Mouse (Mus musculus) embryonic facial prominence, embryonic 14.5 days (tissue): Measurements from ENCODE around the gene Ush1g. TPM values are rescaled to one million over a fixed set of nuclear protein-coding genes. Genes with fewer than 3 reads are reported as not detected.

Experiments used
- ATAC-seq: fragments of 200-750 bp; cut with Nextera tagmentation; 2 replicates; pipeline ENCODE4 v1.8.0; 2017; ENCODE audit warnings: low read depth, moderate number of reproducible peaks, moderate TSS enrichment
- DNase-seq: peaks from one replicate; pipeline ENCODE4 v3.0.0-alpha.2; 2015; ENCODE audit warnings: low spot score
- H3K27ac ChIP-seq: fragments of 300-500 bp; sonication (generic); replicated peaks from 2 replicates; pipeline ENCODE4 v1.5.1; 2014; ENCODE audit warnings: low read depth, mild to moderate bottlenecking, low read length, moderate library complexity
- H3K27me3 ChIP-seq: fragments of 300-500 bp; sonication (generic); replicated peaks from 2 replicates; pipeline ENCODE4 v1.6.1; 2014; ENCODE audit warnings: low read length; ENCODE audit not compliant: control insufficient read depth, insufficient read depth
- H3K36me3 ChIP-seq: fragments of 300-500 bp; sonication (generic); 2 replicates; pipeline ENCODE4 v1.6.1; 2014; ENCODE audit warnings: low read length, mixed read lengths; ENCODE audit not compliant: control insufficient read depth, insufficient read depth
- H3K4me1 ChIP-seq: fragments of 300-500 bp; sonication (generic); 2 replicates; pipeline ENCODE4 v1.6.1; 2014; ENCODE audit warnings: antibody characterized with exemption, low read length; ENCODE audit not compliant: control insufficient read depth, insufficient read depth
- H3K4me2 ChIP-seq: fragments of 300-500 bp; sonication (generic); 2 replicates; pipeline ENCODE4 v1.6.1; 2014; ENCODE audit warnings: low read depth, mild to moderate bottlenecking, low read length, moderate library complexity, mixed read lengths
- H3K4me3 ChIP-seq: fragments of 300-500 bp; sonication (generic); 2 replicates; pipeline ENCODE4 v1.5.1; 2014; ENCODE audit warnings: low read depth, mild to moderate bottlenecking, low read length
- H3K9ac ChIP-seq: fragments of 300-500 bp; sonication (generic); 2 replicates; pipeline ENCODE4 v1.6.1; 2014; ENCODE audit warnings: low read depth, mild to moderate bottlenecking, low read length, moderate library complexity, mixed read lengths
- H3K9me3 ChIP-seq: fragments of 300-500 bp; sonication (generic); 2 replicates; pipeline ENCODE4 v1.6.1; 2016; ENCODE audit warnings: low read length; ENCODE audit not compliant: control insufficient read depth
- WGBS: fragments of 180-500 bp; shearing (Covaris S2); extraction: QIAGEN DNeasy Blood & Tissue Kit; methylation state at CpG from one replicate; pipeline ENCODE4 v1.1.7; 2014; 5-methylcytosine and 5-hydroxymethylcytosine counted together
- polyA plus RNA-seq: library from polyadenylated mRNA; unstranded; fragments of >200 nt; fragmentation: Nextera tagmentation; extraction: Ambion mirVana; gene quantifications from 2 replicates; pipeline ENCODE4 v1.2.1, GENCODE M21; 2014

The Ush1g gene
- polyA plus RNA-seq, 1 experiment from 2014 or later, result not detected

GRCm38 (mm10) chr11:115319704-115320383 is 2.0 kb downstream of the Ush1g start:
- Histone ChIP-seq H3K9me3 (no peaks in the 10 kb centered on the region), H3K27me3 (peaks cover 99% of the 10 kb centered on the region), H3K36me3 (no peaks in the 10 kb centered on the region), H3K4me1 (no peaks in the 10 kb centered on the region), H3K27ac (no peak overlapping the region), H3K4me2 (no peak overlapping the region), H3K4me3 (no peak overlapping the region), H3K9ac (no peak overlapping the region)
- no peak for DNase-seq
- WGBS, result 10% methylated on average over 17 of the region's 18 CpGs
- ATAC-seq, result peak; percentile 19; the same call in 1 of the 2 replicates

GRCm38 (mm10) chr11:115318245-115319027 is 3.4 kb downstream of the Ush1g start:
- no peak overlapping the region for H3K9ac ChIP-seq
- no peak for DNase-seq
- H3K9me3 ChIP-seq, result no peaks in the 10 kb centered on the region
- peaks cover 95% of the 10 kb centered on the region for H3K27me3 ChIP-seq
- no peaks in the 10 kb centered on the region for H3K36me3 ChIP-seq
- no peak for ATAC-seq
- H3K4me2 ChIP-seq, result no peak overlapping the region
- no peak overlapping the region for H3K27ac ChIP-seq
- WGBS, result 13% methylated on average over 46 of the region's 63 CpGs
- H3K4me3 ChIP-seq, result no peak overlapping the region
- H3K4me1 ChIP-seq, result no peaks in the 10 kb centered on the region

DNA sequence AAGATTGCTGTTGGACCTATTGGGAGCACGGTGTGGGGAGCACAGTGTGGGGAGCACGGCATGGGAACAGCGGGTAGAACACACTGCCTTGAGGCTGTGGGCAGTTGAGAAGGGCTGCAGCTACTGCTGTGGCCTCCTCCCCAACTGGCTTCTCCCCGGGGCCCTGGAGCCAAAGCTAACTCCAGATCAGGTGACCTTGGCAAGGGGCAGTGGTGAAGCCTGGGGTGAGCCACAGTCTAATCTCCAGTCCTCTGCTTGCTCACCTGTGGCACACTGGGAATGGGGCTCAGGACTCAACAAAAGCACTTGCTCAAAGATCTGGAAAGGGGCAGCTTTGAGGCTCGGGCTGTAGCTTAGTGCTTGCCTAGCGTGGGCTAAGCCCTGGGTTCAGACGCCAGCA is 4.6 kb downstream of the Ush1g start:
- Histone ChIP-seq H3K4me1 (no peaks in the 10 kb centered on the region), H3K27ac (no peak overlapping the region), H3K4me3 (no peak overlapping the region), H3K36me3 (no peaks in the 10 kb centered on the region), H3K9ac (no peak overlapping the region), H3K9me3 (no peaks in the 10 kb centered on the region), H3K4me2 (no peak overlapping the region), H3K27me3 (peaks cover 90% of the 10 kb centered on the region)
- WGBS, result 60% methylated on average over 7 of the region's 7 CpGs
- DNase-seq (no peak), ATAC-seq (no peak)

DNA sequence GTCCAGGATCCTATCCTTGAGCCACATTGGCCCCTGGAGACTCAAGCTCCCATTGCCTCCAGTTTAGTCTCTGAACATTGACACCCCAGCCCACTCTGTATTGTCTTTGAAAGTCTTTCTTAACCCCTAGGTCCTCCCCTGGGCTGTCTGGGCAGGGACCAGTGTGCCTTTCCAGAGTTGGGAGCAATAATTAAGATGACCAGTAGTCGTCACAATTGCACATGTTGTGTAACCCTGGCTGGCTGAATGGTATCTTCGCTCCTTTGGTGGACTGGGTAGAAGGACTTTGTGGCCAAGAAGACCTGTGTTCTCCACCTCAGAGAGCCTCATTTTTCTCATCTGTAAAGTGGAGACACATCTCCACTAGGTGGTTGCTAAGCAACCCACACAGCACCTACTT is 7.6 kb downstream of the Ush1g start:
- Histone ChIP-seq H3K36me3 (no peaks in the 10 kb centered on the region), H3K27me3 (peaks cover 63% of the 10 kb centered on the region), H3K4me2 (no peak overlapping the region), H3K9me3 (no peaks in the 10 kb centered on the region), H3K27ac (no peak overlapping the region), H3K4me1 (no peaks in the 10 kb centered on the region), H3K9ac (no peak overlapping the region), H3K4me3 (no peak overlapping the region)
- DNase-seq (no peak), ATAC-seq (no peak)
- 30% methylated on average over 2 of the region's 2 CpGs for WGBS

GRCm38 (mm10) chr11:115308781-115309180 is 13.1 kb downstream of the Ush1g start:
- H3K9ac ChIP-seq, result no peak overlapping the region
- DNase-seq, result no peak
- no peak overlapping the region for H3K4me3 ChIP-seq
- H3K27ac ChIP-seq, result no peak overlapping the region
- no peaks in the 10 kb centered on the region for H3K36me3 ChIP-seq
- 63% methylated on average over 1 of the region's 1 CpGs for WGBS
- no peak for ATAC-seq
- 0 out of 2 replicates have a peak, but pooled peaks cover 5% of the 10 kb centered on the region for H3K4me1 ChIP-seq
- no peaks in the 10 kb centered on the region for H3K9me3 ChIP-seq
- peaks cover 11% of the 10 kb centered on the region for H3K27me3 ChIP-seq
- no peak overlapping the region for H3K4me2 ChIP-seq

DNA sequence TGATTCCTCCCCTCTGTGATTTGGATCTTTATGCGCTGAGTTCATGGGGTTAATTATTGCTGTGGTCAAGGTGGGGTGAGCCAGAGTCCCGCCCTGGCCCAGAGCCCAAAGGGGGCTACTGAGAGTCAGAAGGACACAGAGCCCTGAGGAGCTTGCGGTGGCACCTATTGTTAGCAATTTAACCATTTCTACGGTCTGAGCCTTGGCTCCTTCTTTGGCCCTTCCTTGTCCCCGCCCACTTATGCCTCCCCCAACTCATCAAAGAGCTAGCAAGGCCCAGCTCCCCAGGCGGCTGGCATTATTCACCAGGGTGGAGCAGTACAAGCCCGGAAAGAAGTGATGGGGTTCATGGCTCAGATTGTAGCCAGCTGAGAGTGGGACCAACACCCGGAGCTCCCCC is 15.0 kb downstream of the Ush1g start, which contains the start of gene Otop2:
Gene Otop2 (plus strand): TSS at position 301 of the 400 bp plus-strand sequence.
- DNase-seq (no peak), ATAC-seq (no peak)
- Histone ChIP-seq H3K9ac (no peak within 1 kb of the TSS), H3K36me3 (no peaks in the 10 kb centered on the region), H3K4me1 (0 out of 2 replicates have a peak, but pooled peaks cover 5% of the 10 kb centered on the region), H3K27ac (no peak within 1 kb of the TSS), H3K27me3 (no peaks in the 10 kb centered on the region), H3K4me2 (no peak within 1 kb of the TSS), H3K9me3 (no peaks in the 10 kb centered on the region), H3K4me3 (no peak within 1 kb of the TSS)
- whole genome bisulfite sequencing, result 25% methylated on average over 8 of the region's 8 CpGs

DNA sequence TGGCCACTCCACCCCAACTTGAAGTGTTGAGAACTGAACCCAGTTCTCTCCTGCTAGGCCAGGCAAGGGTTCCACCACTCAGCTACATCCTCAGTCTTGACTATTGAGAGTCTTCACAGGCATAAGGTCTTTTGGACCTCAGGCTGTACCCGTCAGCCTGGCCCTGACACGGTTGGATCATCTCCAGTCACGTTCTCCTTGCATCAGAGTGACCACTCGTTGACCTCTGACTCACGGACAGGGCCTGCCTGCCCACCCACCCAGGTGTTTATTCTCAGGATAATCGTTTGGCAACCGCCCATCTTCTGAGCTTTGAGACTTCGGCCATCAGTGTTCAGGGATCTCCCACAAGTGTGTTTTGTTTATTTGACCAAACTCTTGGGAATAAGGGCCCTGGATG is 18.7 kb downstream of the Ush1g start:
- WGBS, result 70% methylated on average over 8 of the region's 8 CpGs
- no peak for ATAC-seq

GRCm38 (mm10) chr11:115301351-115301750 is 20.5 kb downstream of the Ush1g start:
- 89% methylated on average over 2 of the region's 2 CpGs for WGBS
- Histone ChIP-seq H3K4me1 (no peaks in the 10 kb centered on the region), H3K36me3 (no peaks in the 10 kb centered on the region), H3K4me2 (no peak overlapping the region), H3K27me3 (peaks cover 27% of the 10 kb centered on the region), H3K4me3 (no peak overlapping the region), H3K9me3 (no peaks in the 10 kb centered on the region), H3K27ac (no peak overlapping the region), H3K9ac (no peak overlapping the region)
- DNase-seq, result no peak
- ATAC-seq, result no peak

More for the DNA sequence above, 18.7 kb downstream of the Ush1g start:
- Histone ChIP-seq H3K4me1 (0 out of 2 replicates have a peak, but pooled peaks cover 5% of the 10 kb centered on the region), H3K4me3 (no peak overlapping the region), H3K9me3 (no peaks in the 10 kb centered on the region), H3K27me3 (peaks cover 10% of the 10 kb centered on the region), H3K9ac (no peak overlapping the region), H3K27ac (no peak overlapping the region), H3K4me2 (no peak overlapping the region), H3K36me3 (no peaks in the 10 kb centered on the region)
- no peak for DNase-seq
